Mouse (Mus musculus): ENCODE measurements at regions not wholly inside any gene's neighbourhood (a gene's known extent, or its start where the extent isn't known, plus 50 kb on each side); places are given as distances from the start of the nearest gene placed in this dataset.

DNA sequence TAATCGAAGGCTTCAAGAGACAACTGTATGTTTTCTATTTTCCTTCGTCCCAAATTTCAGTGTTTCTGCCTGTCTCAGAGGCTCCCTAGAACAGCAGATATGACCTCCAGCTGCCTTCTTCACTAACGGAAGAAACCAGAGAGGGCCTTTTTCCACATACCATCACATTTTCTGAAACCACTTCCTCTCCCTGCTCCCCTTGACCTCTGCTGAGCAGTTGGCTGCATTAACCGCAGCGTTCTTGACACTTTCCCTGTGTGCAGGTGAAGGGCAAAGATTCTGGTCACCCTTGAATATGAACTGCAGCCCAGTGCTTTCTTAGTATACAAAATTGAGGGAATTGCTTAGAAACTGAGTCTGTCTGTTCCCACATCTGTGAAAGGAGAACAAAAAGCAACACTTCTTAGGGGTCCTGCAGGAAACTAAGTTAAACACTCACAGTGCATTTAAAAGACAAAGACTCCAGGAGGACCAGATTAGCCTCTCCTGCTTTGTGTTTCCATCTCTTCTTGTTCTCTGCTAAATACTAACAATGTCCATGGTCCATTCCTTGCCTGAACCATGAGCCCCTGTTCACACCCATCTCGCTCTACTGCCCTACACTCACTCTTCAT, 98.4 kb downstream of the Akap11 start:
- no peak overlapping the region for H3K4me2 ChIP-seq (ENCODE audit: low read depth)
- TF ChIP-seq POLR2A (IDR thresholded peaks at IDR 0.05; ENCODE audit: insufficient read length, low read depth) (no peak), TCF3 (IDR thresholded peaks at IDR 0.05; ENCODE audit: insufficient read length, low read depth) (no peak), USF1 (IDR thresholded peaks at IDR 0.05; ENCODE audit: low read depth) (no peak), TCF12 (IDR thresholded peaks at IDR 0.05; ENCODE audit: insufficient read depth, poor library complexity, severe bottlenecking) (no peak), CEBPB (IDR thresholded peaks at IDR 0.05; ENCODE audit: insufficient read depth, poor library complexity, severe bottlenecking) (no peak), MAX (IDR thresholded peaks at IDR 0.05; ENCODE audit: low read depth) (no peak), MYOD1 (IDR thresholded peaks at IDR 0.05; ENCODE audit: control insufficient read depth in 1 of 3, insufficient read length in 2 of 3, low read depth in 2 of 3) (no peak), E2F4 (IDR thresholded peaks at IDR 0.05; ENCODE audit: insufficient read depth) (no peak), MYOG (IDR thresholded peaks at IDR 0.05; ENCODE audit: control insufficient read depth in 1 of 3, insufficient read depth in 1 of 3, insufficient read length in 2 of 3, low read depth in 2 of 3) (no peak), REST (IDR thresholded peaks at IDR 0.05; ENCODE audit: insufficient read depth, insufficient read length) (no peak), POLR2AphosphoS2 (IDR thresholded peaks at IDR 0.05; ENCODE audit: insufficient read length, low read depth) (no peak), SRF (IDR thresholded peaks at IDR 0.05; ENCODE audit: control insufficient read depth, insufficient read length, low read depth) (no peak)

DNA sequence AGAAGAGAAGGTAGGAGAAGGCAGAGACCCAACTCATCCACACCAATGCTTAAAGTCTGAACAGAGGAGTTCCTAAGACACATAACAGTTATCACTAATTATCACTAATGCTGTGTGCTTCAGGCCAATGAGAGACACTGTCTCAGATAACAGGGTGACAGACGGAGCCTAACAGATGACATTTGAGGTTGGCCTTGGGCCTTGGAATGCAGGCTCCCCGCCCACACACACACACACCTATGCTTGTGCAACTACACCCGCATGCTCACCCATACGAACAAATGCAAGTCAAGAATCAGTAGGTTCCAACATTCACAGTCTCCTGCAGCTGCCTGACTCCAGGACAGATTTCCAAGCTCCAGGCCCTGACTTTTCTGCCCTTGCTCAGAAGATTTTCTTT, 100.0 kb downstream of the Akap11 start:
- H3K4me3 ChIP-seq: no peak overlapping the region
- TF ChIP-seq MYOG (IDR thresholded peaks at IDR 0.05; ENCODE audit: control insufficient read depth in 1 of 3, insufficient read depth in 1 of 3, insufficient read length in 2 of 3, low read depth in 2 of 3) (peak in 1 of 3 experiments; percentile 47), TCF12 (IDR thresholded peaks at IDR 0.05; ENCODE audit: insufficient read depth, poor library complexity, severe bottlenecking) (no peak), MYOD1 (IDR thresholded peaks at IDR 0.05; ENCODE audit: control insufficient read depth in 1 of 3, insufficient read length in 2 of 3, low read depth in 2 of 3) (peak in 2 of 3 experiments; percentile 50 to 73), USF1 (IDR thresholded peaks at IDR 0.05; ENCODE audit: low read depth) (no peak)
- H3K27me3 ChIP-seq (ENCODE audit: control insufficient read depth, insufficient read depth, insufficient read length): no peaks in the 10 kb centered on the region

More for the DNA sequence above, 98.4 kb downstream of the Akap11 start:
- Histone ChIP-seq H3K27me3 (ENCODE audit: control insufficient read depth, insufficient read depth, insufficient read length) (no peaks in the 10 kb centered on the region), H3K36me3 (ENCODE audit: control insufficient read depth, insufficient read depth) (no peaks in the 10 kb centered on the region), H3ac (ENCODE audit: control insufficient read depth, insufficient read length) (no peak overlapping the region), H3K4me3 (no peak overlapping the region), H3K79me2 (ENCODE audit: control insufficient read depth, insufficient read depth) (no peaks in the 10 kb centered on the region)

DNA sequence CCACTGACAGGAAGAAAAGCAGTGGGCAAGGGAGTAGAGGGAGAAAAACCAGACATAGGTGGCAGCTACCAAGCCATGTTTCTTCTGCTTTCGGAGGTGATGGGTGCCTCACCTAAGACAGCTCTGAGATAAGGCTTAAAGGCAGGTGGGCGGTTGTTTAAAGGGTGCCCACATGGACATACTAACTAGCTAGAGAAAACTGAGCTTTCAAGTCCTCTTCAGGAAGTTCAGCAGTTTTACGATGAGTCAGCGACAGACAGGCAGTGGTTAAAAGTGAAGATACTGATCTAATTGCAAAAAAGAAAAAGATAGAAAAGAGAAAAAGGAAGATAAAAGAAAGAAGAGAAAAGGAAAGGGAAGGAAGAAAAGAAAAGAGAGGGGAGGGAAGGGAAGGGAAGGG, 100.6 kb downstream of the Akap11 start:
- Histone ChIP-seq H3K36me3 (ENCODE audit: control insufficient read depth, insufficient read depth) (no peaks in the 10 kb centered on the region), H3K4me2 (ENCODE audit: low read depth) (no peak overlapping the region), H3K27me3 (ENCODE audit: control insufficient read depth, insufficient read depth, insufficient read length) (no peaks in the 10 kb centered on the region), H3K79me2 (ENCODE audit: control insufficient read depth, insufficient read depth) (no peaks in the 10 kb centered on the region), H3K4me3 (no peak overlapping the region), H3ac (ENCODE audit: control insufficient read depth, insufficient read length) (no peak overlapping the region)
- TF ChIP-seq MYOD1 (IDR thresholded peaks at IDR 0.05; ENCODE audit: control insufficient read depth in 1 of 3, insufficient read length in 2 of 3, low read depth in 2 of 3) (no peak), E2F4 (IDR thresholded peaks at IDR 0.05; ENCODE audit: insufficient read depth) (no peak)

More for the DNA sequence above, 100.0 kb downstream of the Akap11 start:
- H3K79me2 ChIP-seq (ENCODE audit: control insufficient read depth, insufficient read depth): no peaks in the 10 kb centered on the region
- no peak overlapping the region for H3ac ChIP-seq (ENCODE audit: control insufficient read depth, insufficient read length)
- H3K4me2 ChIP-seq (ENCODE audit: low read depth): no peak overlapping the region
- H3K36me3 ChIP-seq (ENCODE audit: control insufficient read depth, insufficient read depth): no peaks in the 10 kb centered on the region

DNA sequence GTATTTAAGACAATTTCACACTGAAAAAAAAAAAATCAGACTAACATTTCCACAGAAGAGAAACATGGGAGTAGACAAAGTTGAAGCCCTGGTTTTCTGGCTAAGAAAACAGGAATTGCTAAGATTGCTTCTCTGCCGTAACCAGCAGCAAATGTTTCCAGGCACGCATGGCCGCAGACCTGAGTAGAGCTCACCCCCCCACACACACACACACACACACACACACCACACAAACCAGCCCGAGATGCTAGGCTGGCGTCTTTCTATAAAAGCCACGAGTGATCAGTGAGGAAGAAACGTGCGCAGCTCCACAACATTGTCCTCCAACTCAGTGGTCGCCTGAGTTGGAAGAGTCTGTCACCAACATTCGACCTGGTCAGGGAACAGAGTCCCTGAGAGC, 101.0 kb downstream of the Akap11 start:
- H3ac ChIP-seq (ENCODE audit: control insufficient read depth, insufficient read length): no peak overlapping the region
- H3K27me3 ChIP-seq (ENCODE audit: control insufficient read depth, insufficient read depth, insufficient read length): no peaks in the 10 kb centered on the region
- no peak for TF ChIP-seq MYOD1 (IDR thresholded peaks at IDR 0.05; ENCODE audit: control insufficient read depth in 1 of 3, insufficient read length in 2 of 3, low read depth in 2 of 3)
- TF ChIP-seq SRF (IDR thresholded peaks at IDR 0.05; ENCODE audit: control insufficient read depth, insufficient read length, low read depth): no peak
- no peak for TF ChIP-seq MAX (IDR thresholded peaks at IDR 0.05; ENCODE audit: low read depth)
- no peak for TF ChIP-seq POLR2AphosphoS2 (IDR thresholded peaks at IDR 0.05; ENCODE audit: insufficient read length, low read depth)
- no peak for TF ChIP-seq CEBPB (IDR thresholded peaks at IDR 0.05; ENCODE audit: insufficient read depth, poor library complexity, severe bottlenecking)
- TF ChIP-seq USF1 (IDR thresholded peaks at IDR 0.05; ENCODE audit: low read depth): no peak
- no peak for TF ChIP-seq POLR2A (IDR thresholded peaks at IDR 0.05; ENCODE audit: insufficient read length, low read depth)
- H3K36me3 ChIP-seq (ENCODE audit: control insufficient read depth, insufficient read depth): no peaks in the 10 kb centered on the region
- no peak overlapping the region for H3K4me2 ChIP-seq (ENCODE audit: low read depth)
- no peaks in the 10 kb centered on the region for H3K79me2 ChIP-seq (ENCODE audit: control insufficient read depth, insufficient read depth)
- H3K4me3 ChIP-seq: no peak overlapping the region

DNA sequence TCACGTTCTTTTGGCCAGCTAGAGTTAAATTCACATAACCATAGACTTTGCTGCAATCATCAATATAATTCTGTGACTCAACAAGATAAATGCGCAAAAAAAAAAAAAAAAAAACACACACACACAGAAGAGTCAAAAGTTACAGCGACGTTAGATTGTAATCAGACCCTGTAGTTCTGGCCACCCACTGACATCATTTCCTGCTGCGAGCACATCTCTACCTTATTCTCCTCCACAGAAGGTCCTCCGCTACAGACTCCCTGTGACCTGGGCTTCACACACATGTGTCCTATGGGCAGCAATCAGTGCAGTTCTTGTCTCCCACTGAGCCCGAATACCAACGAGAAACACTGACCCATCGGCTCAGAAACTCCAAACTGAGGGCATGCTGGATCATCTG, 101.9 kb downstream of the Akap11 start:
- Histone ChIP-seq H3K4me3 (no peak overlapping the region), H3K36me3 (ENCODE audit: control insufficient read depth, insufficient read depth) (no peaks in the 10 kb centered on the region), H3K27me3 (ENCODE audit: control insufficient read depth, insufficient read depth, insufficient read length) (no peaks in the 10 kb centered on the region), H3ac (ENCODE audit: control insufficient read depth, insufficient read length) (no peak overlapping the region), H3K79me2 (ENCODE audit: control insufficient read depth, insufficient read depth) (no peaks in the 10 kb centered on the region), H3K4me2 (ENCODE audit: low read depth) (no peak overlapping the region)
- TF ChIP-seq MYOG (IDR thresholded peaks at IDR 0.05; ENCODE audit: control insufficient read depth in 1 of 3, insufficient read depth in 1 of 3, insufficient read length in 2 of 3, low read depth in 2 of 3) (no peak), POLR2A (IDR thresholded peaks at IDR 0.05; ENCODE audit: insufficient read length, low read depth) (no peak), USF1 (IDR thresholded peaks at IDR 0.05; ENCODE audit: low read depth) (no peak), POLR2AphosphoS2 (IDR thresholded peaks at IDR 0.05; ENCODE audit: insufficient read length, low read depth) (no peak), TCF3 (IDR thresholded peaks at IDR 0.05; ENCODE audit: insufficient read length, low read depth) (no peak), SRF (IDR thresholded peaks at IDR 0.05; ENCODE audit: control insufficient read depth, insufficient read length, low read depth) (no peak), CEBPB (IDR thresholded peaks at IDR 0.05; ENCODE audit: insufficient read depth, poor library complexity, severe bottlenecking) (no peak), MAX (IDR thresholded peaks at IDR 0.05; ENCODE audit: low read depth) (no peak), REST (IDR thresholded peaks at IDR 0.05; ENCODE audit: insufficient read depth, insufficient read length) (no peak), MYOD1 (IDR thresholded peaks at IDR 0.05; ENCODE audit: control insufficient read depth in 1 of 3, insufficient read length in 2 of 3, low read depth in 2 of 3) (no peak), TCF12 (IDR thresholded peaks at IDR 0.05; ENCODE audit: insufficient read depth, poor library complexity, severe bottlenecking) (no peak), E2F4 (IDR thresholded peaks at IDR 0.05; ENCODE audit: insufficient read depth) (no peak)

Data from myocyte (in vitro differentiated cells).